Mouse (Mus musculus) gonadal fat pad, adult 2 months (tissue): ENCODE data around the gene Samd8. TPM values are rescaled to one million over a fixed set of nuclear protein-coding genes. Genes with fewer than 3 reads are reported as not detected.

Experiments used
- DNase-seq: peaks from one replicate; pipeline ENCODE4 v3.0.0-alpha.2; 2012; ENCODE audit warnings: low read depth
- polyA plus RNA-seq: library from polyadenylated mRNA; depleted of rRNA; stranded (reverse); fragments of >200 nt; gene quantifications from 2 replicates; pipeline ENCODE4 v1.2.3, GENCODE M21; 2012

Gene Samd8
- polyA plus RNA-seq, 1 experiment: 16.8 TPM

GRCm38 (mm10) chr14:21745149-21745548, 5.2 kb upstream of the Samd8 start:
- DNase-seq: no peak

DNA sequence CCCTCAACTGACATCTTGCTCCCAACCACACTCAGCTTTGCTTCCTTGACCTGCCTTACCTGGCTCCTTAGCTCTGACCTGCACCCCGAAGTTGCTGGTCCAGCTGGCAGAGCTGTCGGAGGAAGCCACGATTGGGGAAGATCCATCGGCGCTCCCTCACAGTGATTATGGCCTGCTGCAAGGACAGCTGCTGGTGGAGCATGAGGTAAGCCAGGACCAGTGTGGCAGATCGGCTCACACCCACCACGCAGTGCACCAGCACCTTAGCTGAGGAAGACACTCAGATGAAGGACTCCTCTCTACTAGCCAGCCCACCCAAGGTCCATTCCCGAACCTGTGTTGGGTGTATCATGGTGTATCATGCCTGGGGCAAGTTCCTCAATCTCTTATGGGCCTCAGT, 4.1 kb upstream of the Samd8 start:
- no peak for DNase-seq

DNA sequence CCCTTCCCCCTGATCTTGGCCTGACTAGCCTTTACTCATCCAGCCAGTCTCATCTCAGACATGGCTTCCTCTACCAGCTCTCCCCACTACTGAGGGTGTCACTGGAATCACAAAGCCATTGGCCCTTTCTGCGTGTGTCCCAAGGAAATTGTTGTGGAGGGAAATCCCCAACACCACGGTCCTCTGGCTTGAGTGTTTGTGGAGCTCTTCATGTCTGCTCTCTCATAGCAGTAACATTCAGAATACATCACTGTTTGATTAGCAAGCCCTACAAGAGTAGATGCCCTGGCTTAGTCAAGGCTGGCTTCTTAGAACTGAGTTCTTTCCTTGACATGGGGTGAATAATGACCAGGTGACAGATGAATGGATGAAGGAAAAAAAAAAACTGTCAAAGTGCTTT, 3.5 kb upstream of the Samd8 start:
- DNase-seq: no peak

- DNase-seq: no peak
These were observed 2.7 kb upstream of the Samd8 start for GRCm38 (mm10) chr14:21747436-21748141.

DNA sequence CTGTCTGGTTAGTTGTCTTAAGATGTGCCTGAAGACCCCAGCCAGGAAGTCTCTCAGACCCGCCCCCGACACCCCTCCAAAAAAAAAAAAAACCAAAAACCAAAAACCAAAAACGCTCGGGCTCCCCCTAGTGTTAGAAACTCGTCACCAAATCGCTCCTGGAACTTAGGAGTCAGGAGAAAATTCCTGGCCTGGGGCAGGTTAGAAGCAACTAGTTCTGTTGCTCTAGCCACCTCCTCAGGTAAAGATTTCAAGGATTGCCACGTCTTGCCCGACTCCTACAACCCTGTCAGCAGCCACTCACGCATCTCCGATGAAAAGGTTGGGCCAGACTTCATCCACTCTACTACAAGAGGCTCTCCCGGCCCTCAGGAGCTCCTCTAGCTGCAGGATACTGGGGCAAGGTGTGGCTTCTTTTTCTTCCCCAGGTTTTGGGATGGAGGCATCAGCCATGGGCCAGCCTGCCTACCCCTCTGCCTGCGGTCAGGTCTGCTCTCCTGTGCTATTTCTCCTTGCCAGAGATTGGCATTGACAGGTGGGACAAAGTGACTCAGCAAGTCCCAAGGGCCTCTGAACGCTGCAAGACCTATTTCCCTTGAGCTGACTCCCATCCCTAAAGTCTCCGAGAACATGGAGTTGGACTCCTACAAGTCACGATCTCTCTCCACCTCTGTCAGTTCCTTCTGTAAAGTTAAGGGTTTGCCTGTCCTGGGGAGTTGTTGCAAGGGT, 2.0 kb upstream of the Samd8 start:
- no peak for DNase-seq

DNA sequence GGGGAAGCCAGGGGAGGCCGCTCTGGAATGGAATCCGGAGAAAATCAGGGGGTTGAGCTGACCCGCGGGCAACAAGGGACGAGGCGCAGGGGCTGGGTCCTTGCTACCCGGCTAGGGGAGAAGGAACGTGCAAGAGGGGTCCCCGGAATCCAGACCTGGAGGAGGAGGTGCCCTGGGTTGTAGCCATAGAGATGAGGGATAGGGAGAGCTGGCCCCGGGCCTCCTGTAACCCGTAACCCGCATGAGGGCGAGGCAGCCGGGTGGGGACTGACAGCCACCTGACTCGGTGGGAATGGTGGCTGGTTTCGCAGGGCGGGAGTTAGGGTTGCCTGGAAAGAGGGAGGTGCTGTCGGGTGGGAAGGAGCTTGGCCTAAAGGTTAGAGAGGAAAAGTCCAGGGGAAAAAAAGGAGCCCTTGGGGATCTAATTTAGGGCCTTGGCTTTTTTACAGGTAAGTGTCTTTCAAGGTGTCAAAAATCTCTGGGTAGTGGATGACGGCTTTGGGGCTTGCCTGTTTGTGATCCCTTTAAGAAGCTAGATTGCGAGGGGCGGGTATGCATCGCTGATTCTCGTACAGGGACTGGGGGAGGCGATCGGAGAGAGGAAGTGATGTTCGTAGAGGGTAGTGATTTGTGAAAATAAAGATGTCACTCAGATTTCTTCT, 681 bp downstream of the Samd8 start, which contains the start of gene Dusp13:
Dusp13 (minus strand) TSS at position 301 of the 662 bp plus-strand sequence.
- no peak for DNase-seq

- no peak for DNase-seq
These were observed 2.1 kb downstream of the Samd8 start for GRCm38 (mm10) chr14:21752411-21752810.

GRCm38 (mm10) chr14:21753367-21753766, 3.0 kb downstream of the Samd8 start:
- DNase-seq: no peak

- no peak for DNase-seq
These were observed 11.2 kb downstream of the Samd8 start for GRCm38 (mm10) chr14:21761560-21761959.

DNA sequence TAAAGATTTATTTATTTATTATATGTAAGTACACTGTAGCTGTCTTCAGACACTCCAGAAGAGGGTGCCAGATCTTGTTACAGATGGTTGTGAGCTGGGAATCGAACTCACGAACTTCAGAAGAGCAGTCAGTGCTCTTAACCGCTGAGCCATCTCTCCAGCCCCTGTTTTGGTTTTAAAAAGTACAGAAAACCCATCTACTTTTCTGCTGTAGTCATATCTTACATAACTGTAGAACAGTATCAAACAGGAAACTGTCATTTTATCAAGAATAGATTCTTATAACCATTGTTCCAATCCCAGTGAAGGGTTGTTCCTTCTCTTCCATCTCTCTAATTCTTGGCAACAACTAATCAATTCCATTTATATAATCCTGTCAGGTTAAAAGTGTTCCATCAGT, 13.4 kb downstream of the Samd8 start:
- DNase-seq: no peak

DNA sequence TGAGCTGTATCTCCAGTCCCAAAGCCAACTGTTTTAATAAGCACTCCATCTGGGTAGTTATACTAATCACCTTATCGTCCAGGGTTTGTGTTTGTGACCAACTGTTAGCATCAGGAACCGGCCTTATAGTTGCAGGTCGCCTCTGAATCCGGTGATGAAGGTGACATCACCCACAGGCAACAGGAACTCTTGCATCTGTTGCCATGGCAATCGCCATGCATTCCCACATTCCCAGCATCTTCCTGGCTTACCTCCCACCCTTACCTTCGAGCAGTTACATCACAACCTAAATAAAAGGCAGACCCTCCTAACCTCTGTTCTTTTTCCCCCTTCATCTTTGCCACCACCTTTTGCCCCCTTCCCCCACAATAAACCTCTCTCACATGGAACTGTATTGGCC, 14.3 kb downstream of the Samd8 start:
- DNase-seq: no peak

GRCm38 (mm10) chr14:21765754-21766397, 15.5 kb downstream of the Samd8 start:
- DNase-seq: no peak

DNA sequence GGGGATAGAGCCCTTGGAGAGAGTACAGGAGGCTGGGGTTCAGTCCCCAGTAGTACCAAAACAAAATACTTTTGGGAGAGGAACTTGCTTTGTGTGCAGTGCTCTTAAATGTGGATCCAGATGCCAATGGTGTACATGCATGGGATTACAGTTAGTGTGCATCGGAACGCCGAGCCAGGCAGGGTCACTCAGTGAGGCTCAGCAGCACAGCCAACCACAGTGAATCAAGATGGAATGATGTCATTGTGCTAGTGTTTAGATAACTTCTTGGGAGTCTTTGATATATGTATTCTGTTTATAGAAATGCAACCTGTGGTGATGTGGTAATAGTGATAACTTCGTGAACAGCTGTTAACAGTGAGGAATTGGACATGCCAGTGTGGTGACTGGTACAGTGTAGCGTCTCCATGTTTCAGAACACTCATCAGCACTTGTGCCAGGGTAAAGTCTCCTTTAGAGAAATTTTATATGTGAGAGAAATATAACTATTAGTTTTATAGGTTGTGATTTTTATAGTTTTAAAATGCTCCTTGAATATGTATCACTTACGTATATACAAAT, 16.1 kb downstream of the Samd8 start:
- DNase-seq: no peak

DNA sequence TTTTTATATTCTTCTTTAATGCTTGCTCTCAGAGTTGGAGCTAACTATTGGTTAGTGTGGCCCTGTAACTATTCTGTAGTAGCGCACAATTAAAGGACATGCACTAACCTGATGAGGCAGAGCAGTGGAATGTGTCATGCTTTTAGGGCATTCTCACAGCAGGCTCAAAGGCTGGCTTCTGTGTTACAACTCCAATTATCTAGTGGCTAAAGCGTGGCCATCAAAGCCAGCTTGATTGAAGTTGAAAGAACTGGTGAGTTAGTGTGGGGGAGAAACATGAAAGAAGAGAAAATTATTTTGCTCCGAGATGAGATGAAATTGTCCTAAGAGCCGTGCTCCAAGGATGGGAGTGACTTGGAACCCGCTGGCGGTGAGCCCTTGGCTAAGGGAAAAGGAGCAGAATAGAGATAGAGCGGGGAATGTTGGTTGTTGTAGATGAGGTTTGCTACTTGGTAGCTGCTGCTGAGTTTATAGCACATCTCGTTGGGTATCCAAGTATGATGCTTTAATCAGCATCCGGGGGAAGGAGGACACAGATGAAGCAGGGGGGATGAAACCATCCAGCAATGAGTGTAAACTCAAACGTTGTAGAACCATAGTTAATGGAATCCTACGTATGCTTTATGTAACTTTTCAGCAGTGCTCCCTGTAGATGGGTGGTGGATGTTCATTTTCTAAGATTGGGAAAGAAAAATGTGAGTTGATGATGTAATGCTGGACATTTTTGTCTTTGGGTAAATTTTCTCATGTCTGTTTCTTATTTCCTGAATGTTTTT, 22.4 kb downstream of the Samd8 start:
- no peak for DNase-seq

DNA sequence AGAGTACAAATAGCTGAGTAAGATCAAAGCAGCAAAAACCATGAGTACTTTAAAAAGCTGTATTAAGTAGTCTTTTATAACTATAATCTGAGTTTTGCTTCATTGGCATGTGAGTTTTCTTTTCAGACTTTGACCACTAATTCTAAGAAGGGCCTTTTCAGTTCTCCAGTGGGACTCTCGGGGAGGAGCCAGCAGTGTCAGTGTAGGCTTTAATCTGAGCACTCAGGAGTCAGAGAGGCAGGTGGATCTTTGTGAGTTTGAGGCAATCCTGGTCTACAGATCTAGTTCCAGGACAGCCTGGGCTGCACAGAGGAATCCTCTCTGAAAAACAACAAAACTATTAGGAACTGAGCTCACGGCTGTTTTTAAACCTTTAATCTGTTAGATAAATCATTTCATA, 23.6 kb downstream of the Samd8 start:
- DNase-seq: no peak

- DNase-seq: no peak
These were observed 25.9 kb downstream of the Samd8 start for GRCm38 (mm10) chr14:21776201-21776600.

GRCm38 (mm10) chr14:21786500-21786899, 36.2 kb downstream of the Samd8 start:
- no peak for DNase-seq

- DNase-seq: no peak
These were observed 37.0 kb downstream of the Samd8 start for GRCm38 (mm10) chr14:21787374-21787773.

DNA sequence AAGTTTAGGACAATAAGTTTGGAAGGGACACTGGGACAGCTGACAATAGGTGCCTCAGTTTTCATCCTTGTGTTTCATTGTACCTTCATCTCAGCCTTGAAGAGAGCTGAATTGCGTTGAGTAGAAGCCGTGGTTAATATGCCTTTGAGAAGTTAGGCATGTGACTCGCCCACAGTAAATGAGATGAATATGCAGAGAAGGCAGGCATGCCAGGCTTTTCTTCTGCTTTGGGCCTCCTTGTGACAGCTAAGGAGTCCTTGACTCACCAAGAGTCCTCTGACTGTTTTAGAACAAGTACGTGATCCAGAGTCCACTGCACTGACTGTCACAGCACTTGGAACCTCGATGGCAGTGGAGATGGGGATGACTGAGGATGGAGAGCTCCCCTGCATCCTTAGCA, 37.8 kb downstream of the Samd8 start:
- DNase-seq: no peak

GRCm38 (mm10) chr14:21790585-21791251, 40.4 kb downstream of the Samd8 start:
- no peak for DNase-seq

DNA sequence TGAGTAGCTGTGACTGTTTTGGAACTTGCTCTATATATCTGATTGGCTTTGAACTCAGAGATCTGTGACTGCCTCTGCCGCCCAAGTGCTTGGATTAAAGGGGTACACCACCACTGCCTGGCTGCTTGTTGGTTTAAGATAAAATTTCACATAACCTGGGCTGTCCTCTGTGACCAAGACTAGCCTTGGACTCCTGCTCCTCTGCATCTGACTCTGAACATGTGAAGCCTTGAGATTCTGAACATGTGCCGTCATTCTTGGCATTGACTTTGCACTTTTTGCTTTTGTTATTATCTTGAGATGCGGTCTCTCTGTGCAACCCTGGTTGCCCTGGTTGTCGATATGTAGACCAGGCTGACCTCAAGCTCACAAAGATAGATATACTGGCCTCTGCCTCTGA, 41.4 kb downstream of the Samd8 start:
- DNase-seq: no peak
